Mouse (Mus musculus) olfactory bulb, adult 2 months (tissue): ENCODE data around the gene Gpr107.

Experiments used
- CTCF ChIP-seq: fragments of 200-500 bp; IDR thresholded peaks from 2 replicates; pipeline ENCODE4 v1.5.1; 2012; ENCODE audit warnings: low read depth, mild to moderate bottlenecking, low read length, moderate library complexity; ENCODE audit not compliant: insufficient read depth
- POLR2A ChIP-seq: fragments of 200-500 bp; IDR thresholded peaks from 2 replicates; pipeline ENCODE4 v1.6.1; 2012; ENCODE audit warnings: mild to moderate bottlenecking, low read depth, low read length, moderate library complexity; ENCODE audit not compliant: insufficient read depth

DNA sequence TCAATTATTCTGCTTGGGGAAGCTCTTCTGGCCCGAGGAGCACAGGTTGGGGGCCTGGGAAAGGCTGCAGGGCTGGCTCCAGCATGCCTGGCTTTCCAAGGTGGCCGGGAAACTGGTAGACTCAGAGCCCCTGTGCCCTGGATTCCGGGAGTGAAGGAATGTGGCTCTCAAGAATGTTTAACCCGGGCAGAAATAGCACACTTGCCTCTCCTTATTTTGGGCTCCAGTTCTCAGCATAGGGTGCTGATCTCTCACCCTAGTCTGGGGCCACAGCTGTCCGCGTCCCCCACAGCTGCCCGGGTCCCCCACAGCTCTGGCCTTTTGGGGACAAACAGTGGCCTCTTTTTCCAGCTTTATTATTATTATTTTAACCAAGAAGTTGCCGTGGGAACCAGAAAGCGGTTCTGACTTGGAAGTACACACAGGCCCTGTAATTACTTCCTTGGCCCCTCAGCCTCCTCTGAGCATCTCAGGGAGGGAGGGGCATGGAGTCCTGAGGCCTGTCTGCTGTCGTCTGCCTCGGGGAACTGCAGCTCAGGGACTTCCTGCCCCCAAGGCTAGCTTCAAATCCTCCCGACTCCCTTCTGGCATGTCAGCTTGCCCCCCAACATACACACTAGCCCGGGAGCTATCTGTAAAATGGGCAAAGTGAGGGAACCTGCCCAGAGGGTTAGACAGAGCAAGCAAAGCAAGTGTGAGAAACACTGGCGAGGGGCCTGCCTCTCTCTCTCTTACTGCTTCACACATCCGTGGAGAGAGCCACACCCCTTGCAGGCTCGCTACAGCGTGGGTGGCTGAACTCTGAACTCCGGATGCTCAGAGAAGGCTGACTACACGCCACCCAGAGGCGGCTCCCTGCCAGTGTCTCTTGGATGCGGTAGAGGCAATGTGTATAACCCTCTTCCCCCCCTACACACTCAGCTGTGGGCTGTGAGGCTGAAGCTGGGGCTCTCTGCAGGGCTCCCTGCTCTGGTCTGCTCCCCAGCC, 104.1 kb downstream of the Gpr107 start:
- TF ChIP-seq CTCF (no peak), POLR2A (no peak)
